Mouse (Mus musculus) midbrain, embryonic 11.5 days (tissue): ENCODE data around the gene Patz1. TPM values are rescaled to one million over a fixed set of nuclear protein-coding genes. Genes with fewer than 3 reads are reported as not detected.

Experiments
- ATAC-seq: fragments of 200-750 bp; cut with Nextera tagmentation; 2 replicates; pipeline ENCODE4 v1.8.0; 2017; ENCODE audit warnings: moderate TSS enrichment, moderate library complexity; ENCODE audit not compliant: low FRiP score
- DNase-seq: peaks from one replicate; pipeline ENCODE4 v3.0.0; 2015; ENCODE audit warnings: low spot score; ENCODE audit errors: missing footprints
- H3K27ac ChIP-seq: fragments of 300-500 bp; sonication (generic); 2 replicates; pipeline ENCODE4 v1.5.1; 2014; ENCODE audit warnings: low read depth, low read length
- H3K27me3 ChIP-seq: fragments of 300-500 bp; sonication (generic); 2 replicates; pipeline ENCODE4 v1.6.1; 2014; ENCODE audit warnings: mild to moderate bottlenecking, low read length, moderate library complexity, mixed read lengths; ENCODE audit not compliant: control insufficient read depth, insufficient read depth
- H3K36me3 ChIP-seq: fragments of 300-500 bp; sonication (generic); 2 replicates; pipeline ENCODE4 v1.6.1; 2014; ENCODE audit warnings: mild to moderate bottlenecking, low read length, moderate library complexity, mixed read lengths; ENCODE audit not compliant: control insufficient read depth, insufficient read depth
- H3K4me1 ChIP-seq: fragments of 300-500 bp; sonication (generic); 2 replicates; pipeline ENCODE4 v1.6.1; 2014; ENCODE audit warnings: low read length; ENCODE audit not compliant: control insufficient read depth, insufficient read depth
- H3K4me2 ChIP-seq: fragments of 300-500 bp; sonication (generic); 2 replicates; pipeline ENCODE4 v1.6.1; 2014; ENCODE audit warnings: mild to moderate bottlenecking, moderate library complexity
- H3K4me3 ChIP-seq: fragments of 300-500 bp; sonication (generic); 2 replicates; pipeline ENCODE4 v1.5.1; 2014; ENCODE audit warnings: low read depth, low read length
- H3K9ac ChIP-seq: fragments of 300-500 bp; sonication (generic); 2 replicates; pipeline ENCODE4 v1.6.1; 2014; ENCODE audit warnings: low read length
- H3K9me3 ChIP-seq: fragments of 300-500 bp; sonication (generic); 2 replicates; pipeline ENCODE4 v1.6.1; 2016; ENCODE audit warnings: low read length; ENCODE audit not compliant: control insufficient read depth
- WGBS: fragments of 180-500 bp; shearing (Covaris S2); extraction: QIAGEN DNeasy Blood & Tissue Kit; methylation state at CpG from one replicate; pipeline ENCODE4 v1.1.7; 2014; 5-methylcytosine and 5-hydroxymethylcytosine counted together
- polyA plus RNA-seq: library from polyadenylated mRNA; unstranded; fragments of >200 nt; fragmentation: Nextera tagmentation; extraction: Ambion mirVana; gene quantifications from 2 replicates; pipeline ENCODE4 v1.2.1, GENCODE M21; 2014

Patz1 gene
- 107 and 116 TPM in 2 replicates for polyA plus RNA-seq

GRCm38 (mm10) chr11:3288521-3289301 is at the start of gene Patz1:
Gene Patz1, plus strand, starts transcription at chr11:3288874.
- WGBS: under 1% methylated on average over 41 of the region's 41 CpGs
- Histone ChIP-seq H3K4me1 (peaks cover 14% of the 10 kb centered on the region), H3K9me3 (no peaks in the 10 kb centered on the region), H3K27me3 (no peaks in the 10 kb centered on the region), H3K36me3 (no peaks in the 10 kb centered on the region), H3K4me3 (peak within 1 kb of the TSS; percentile 92), H3K4me2 (peak within 1 kb of the TSS; percentile 100), H3K9ac (peak within 1 kb of the TSS; percentile 100), H3K27ac (peak within 1 kb of the TSS; percentile 100)
- DNase-seq (peak; percentile 98), ATAC-seq (peak; percentile 36)

GRCm38 (mm10) chr11:3242395-3242794 is 46.3 kb upstream of the Patz1 start:
- H3K36me3 ChIP-seq: peaks cover 48% of the 10 kb centered on the region
- no peak overlapping the region for H3K9ac ChIP-seq
- no peak overlapping the region for H3K4me2 ChIP-seq
- no peaks in the 10 kb centered on the region for H3K27me3 ChIP-seq
- H3K4me1 ChIP-seq: no peaks in the 10 kb centered on the region
- H3K4me3 ChIP-seq: no peak overlapping the region
- no peak overlapping the region for H3K27ac ChIP-seq
- 92% methylated on average over 7 of the region's 7 CpGs for WGBS
- H3K9me3 ChIP-seq: peaks cover 2% of the 10 kb centered on the region; the same call in 1 of the 2 replicates
- DNase-seq (no peak), ATAC-seq (no peak)

GRCm38 (mm10) chr11:3243771-3244170 is 44.9 kb upstream of the Patz1 start:
- no peak for ATAC-seq

GRCm38 (mm10) chr11:3247387-3247786 is 41.3 kb upstream of the Patz1 start:
- ATAC-seq (no peak), DNase-seq (no peak)
- WGBS: 97% methylated on average over 2 of the region's 2 CpGs
- Histone ChIP-seq H3K9me3 (no peaks in the 10 kb centered on the region), H3K27me3 (no peaks in the 10 kb centered on the region), H3K36me3 (peaks cover 47% of the 10 kb centered on the region), H3K4me3 (no peak overlapping the region), H3K9ac (no peak overlapping the region), H3K4me1 (no peaks in the 10 kb centered on the region), H3K4me2 (no peak overlapping the region), H3K27ac (no peak overlapping the region)

More at GRCm38 (mm10) chr11:3243771-3244170, 44.9 kb upstream of the Patz1 start:
- Histone ChIP-seq H3K9me3 (peaks cover 2% of the 10 kb centered on the region; the same call in 1 of the 2 replicates), H3K4me1 (no peaks in the 10 kb centered on the region), H3K4me2 (no peak overlapping the region), H3K27me3 (no peaks in the 10 kb centered on the region), H3K36me3 (peaks cover 47% of the 10 kb centered on the region), H3K4me3 (no peak overlapping the region), H3K9ac (no peak overlapping the region), H3K27ac (no peak overlapping the region)
- no peak for DNase-seq
- 82% methylated on average over 4 of the region's 4 CpGs for WGBS

GRCm38 (mm10) chr11:3259537-3259936 is 29.1 kb upstream of the Patz1 start:
- no peak overlapping the region for H3K4me3 ChIP-seq
- H3K27ac ChIP-seq: no peak overlapping the region
- H3K9ac ChIP-seq: no peak overlapping the region
- peaks cover 6% of the 10 kb centered on the region for H3K4me1 ChIP-seq
- H3K4me2 ChIP-seq: no peak overlapping the region
- H3K27me3 ChIP-seq: no peaks in the 10 kb centered on the region
- H3K9me3 ChIP-seq: no peaks in the 10 kb centered on the region
- WGBS: 97% methylated on average over 1 of the region's 1 CpGs
- ATAC-seq: no peak
- H3K36me3 ChIP-seq: peaks cover 19% of the 10 kb centered on the region
- DNase-seq: peak; percentile 31

GRCm38 (mm10) chr11:3265291-3266078 is 23.2 kb upstream of the Patz1 start:
- ATAC-seq (peak; percentile 1), DNase-seq (peak; percentile 90)
- WGBS: 1% methylated on average over 26 of the region's 26 CpGs
- peak overlapping the region; percentile 69 for H3K4me3 ChIP-seq
- no peaks in the 10 kb centered on the region for H3K9me3 ChIP-seq
- H3K36me3 ChIP-seq: peaks cover 11% of the 10 kb centered on the region
- no peaks in the 10 kb centered on the region for H3K27me3 ChIP-seq
- peak overlapping the region; percentile 92 for H3K27ac ChIP-seq
- H3K4me1 ChIP-seq: peaks cover 14% of the 10 kb centered on the region
- peak overlapping the region; percentile 81 for H3K4me2 ChIP-seq
- H3K9ac ChIP-seq: peak overlapping the region; percentile 95

- Histone ChIP-seq H3K27me3 (no peaks in the 10 kb centered on the region), H3K9me3 (no peaks in the 10 kb centered on the region), H3K36me3 (peaks cover 10% of the 10 kb centered on the region), H3K4me1 (peaks cover 14% of the 10 kb centered on the region), H3K27ac (peak within 1 kb of the TSS; percentile 92), H3K4me2 (peak within 1 kb of the TSS; percentile 81), H3K4me3 (peak within 1 kb of the TSS; percentile 69), H3K9ac (peak within 1 kb of the TSS; percentile 95)
- ATAC-seq (peak; percentile 99), DNase-seq (peak; percentile 99)
- under 1% methylated on average over 65 of the region's 72 CpGs for WGBS
Observed at GRCm38 (mm10) chr11:3266079-3266685, 22.5 kb upstream of the Patz1 start, which contains the start of gene Drg1. Gene Drg1, minus strand, starts transcription at chr11:3266415.

- no peak for DNase-seq
- H3K27ac ChIP-seq: peak overlapping the region; percentile 79; the same call in 1 of the 2 replicates
- peak overlapping the region; percentile 69 for H3K4me3 ChIP-seq
- peak overlapping the region; percentile 95 for H3K9ac ChIP-seq
- peaks cover 14% of the 10 kb centered on the region for H3K4me1 ChIP-seq
- H3K27me3 ChIP-seq: no peaks in the 10 kb centered on the region
- H3K9me3 ChIP-seq: no peaks in the 10 kb centered on the region
- peaks cover 7% of the 10 kb centered on the region for H3K36me3 ChIP-seq
- ATAC-seq: no peak
- 58% methylated on average over 7 of the region's 7 CpGs for WGBS
- peak overlapping the region; percentile 81 for H3K4me2 ChIP-seq
Observed at GRCm38 (mm10) chr11:3267133-3267532, 21.5 kb upstream of the Patz1 start.
